Comparison of ENCODE assay signal across 18 mouse cellular contexts in the genomic region with DNA sequence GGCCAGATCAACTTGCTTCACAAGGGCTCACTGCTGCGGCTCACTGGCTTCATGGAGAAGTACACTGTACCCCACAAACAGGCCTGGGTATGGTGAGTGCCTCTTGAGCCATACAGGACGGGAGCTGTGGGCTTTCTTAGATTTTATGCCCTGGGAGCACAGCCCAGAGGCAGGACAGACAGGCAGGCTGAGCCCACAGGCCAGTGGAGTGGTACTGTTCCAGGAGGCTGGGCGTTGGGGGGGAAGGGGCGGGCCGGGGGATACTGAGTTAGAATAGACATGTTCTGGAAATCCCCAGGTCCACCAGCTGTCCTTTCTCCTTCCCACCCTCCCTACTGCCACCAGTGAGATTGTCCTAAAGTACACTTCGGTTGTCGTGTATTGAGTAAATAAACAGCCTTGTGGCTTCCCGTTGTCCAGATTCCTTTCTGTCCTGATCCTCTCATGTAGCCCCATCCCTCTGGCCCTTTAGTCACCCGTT.
"Had no signal": no experiment of that assay in that cellular context is flagged by ENCODE, and none has a peak within 500 bp of the region (broad histone marks: within the 10 kb centered on the region; RNA-seq: fewer than 3 reads in every experiment).

No protein-coding gene starts in this region.

- H3K4me3 ChIP-seq: layer of hippocampus, adult 2 months; limb, embryonic 12.5 days; liver, embryonic 13.5 days; midbrain, embryonic 10.5 days; myocyte; neural tube, embryonic 15.5 days had no signal

- DNase-seq: kidney, adult 8-10 months; kidney, postnatal 10 days; kidney, postnatal 4 days; liver; liver, embryonic 13.5 days; liver, postnatal 0 days; midbrain, embryonic 14.5 days; right cerebral cortex, adult 18-20 months; right cerebral cortex, postnatal 25 days; thymus, adult 2 months; thymus, postnatal 25 days had no signal

- H3K4me2 ChIP-seq: limb, embryonic 12.5 days; liver, embryonic 13.5 days; neural tube, embryonic 15.5 days had no signal

- H3K9ac ChIP-seq: limb, embryonic 12.5 days; liver, embryonic 13.5 days; liver, postnatal 0 days; neural tube, embryonic 15.5 days had no signal

- H3K9me3 ChIP-seq: limb, embryonic 12.5 days; liver, embryonic 13.5 days; midbrain, embryonic 10.5 days; neural tube, embryonic 15.5 days had no signal

- H3K4me1 ChIP-seq: limb, embryonic 12.5 days; liver, embryonic 13.5 days; midbrain, embryonic 10.5 days; neural tube, embryonic 15.5 days had no signal

- H3K27ac ChIP-seq: layer of hippocampus, adult 2 months; limb, embryonic 12.5 days; liver, embryonic 13.5 days; midbrain, embryonic 10.5 days; neural tube, embryonic 15.5 days had no signal

- ATAC-seq: inflammation-experienced regulatory T-cells, adult 6 months; intestine, postnatal 0 days; liver, postnatal 0 days had no signal

- H3K27me3 ChIP-seq: liver, embryonic 13.5 days had no signal

- H3K36me3 ChIP-seq: limb, embryonic 12.5 days; liver, embryonic 13.5 days; midbrain, embryonic 10.5 days; neural tube, embryonic 15.5 days had no signal
